Mouse (Mus musculus): Measurements from ENCODE around the gene Htr5a. TPM values are rescaled to one million over a fixed set of nuclear protein-coding genes. Genes with fewer than 3 reads are reported as not detected.

Htr5a gene
- polyA plus RNA-seq (2015; fragmentation: Nextera tagmentation; extraction: Ambion mirVana) = 1.2 and 1.8 TPM in 2 replicates

DNA sequence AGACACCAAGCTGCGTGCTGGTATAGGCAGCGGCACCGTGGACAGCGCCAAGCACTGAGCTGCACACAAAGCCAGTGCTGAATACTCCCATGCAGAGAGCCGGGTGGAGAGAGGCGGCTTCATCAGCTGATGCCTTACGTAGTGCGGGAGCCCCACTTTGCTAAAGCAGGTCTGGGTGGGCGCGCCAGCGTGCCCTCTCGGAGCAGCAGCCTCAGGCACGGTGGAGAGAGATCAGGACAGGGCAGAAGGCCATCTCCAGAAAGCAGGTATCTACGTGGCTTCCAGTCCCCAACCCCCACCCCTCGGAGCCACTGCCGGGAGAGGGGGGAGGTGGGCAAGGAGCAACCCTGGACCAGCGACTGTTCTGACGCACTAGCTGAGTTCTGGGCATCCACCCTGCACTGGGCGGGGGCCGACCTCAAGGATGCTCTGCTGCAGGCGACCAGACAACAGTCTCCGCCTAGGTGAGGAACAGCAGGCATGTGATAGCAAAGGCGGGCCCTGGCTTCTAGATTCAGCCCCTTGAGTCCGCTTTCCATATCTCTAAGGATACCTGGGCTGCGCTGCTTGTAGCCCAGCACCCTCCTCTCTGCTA, at the start of gene Htr5a:
Gene Htr5a, plus strand, starts transcription at position 449 of the 595 bp plus-strand sequence.

Other genes with a start within 250 kb of the Htr5a start
- gene Paxip1, start 50.5 kb upstream of the Htr5a start, polyA plus RNA-seq (2015; fragmentation: Nextera tagmentation; extraction: Ambion mirVana) = 18.5 and 19.3 TPM in 2 replicates
- 75.1 and 83.2 TPM in 2 replicates for gene Insig1, start 229.2 kb downstream of the Htr5a start, polyA plus RNA-seq (2015; fragmentation: Nextera tagmentation; extraction: Ambion mirVana)

Measured in neural tube, postnatal 0 days (tissue).